Comparison of ENCODE assay signal across 27 mouse cellular contexts in genomic region chr5:87340461-87340860, GRCm38 (mm10). TPM values are rescaled to one million over a fixed set of nuclear protein-coding genes. Genes with fewer than 3 reads are reported as not detected.
A peak's percentile ranks its signal among the peaks of the same experiment; 100 is the strongest.
DNase-seq lines count a peak whose midpoint lies in the region; ATAC-seq lines count a peak whose summit lies in the region.
"Had no signal": no experiment of that assay in that cellular context is flagged by ENCODE, and none has a peak within 500 bp of the region (broad histone marks: within the 10 kb centered on the region; RNA-seq: fewer than 3 reads in every experiment).

No protein-coding gene starts in this region.

- H3K36me3 ChIP-seq in kidney, embryonic 16.5 days (ENCODE audit: insufficient read depth, low read length) = no peaks in the 10 kb centered on the region
- H3K36me3 ChIP-seq: embryonic facial prominence, embryonic 12.5 days; forebrain, embryonic 15.5 days; G1E; heart, embryonic 12.5 days; hindbrain, embryonic 10.5 days had no signal

- 83% methylated on average over 5 of the region's 5 CpGs for WGBS in kidney, embryonic 16.5 days

- H3K9ac ChIP-seq in kidney, embryonic 16.5 days (replicated peaks; ENCODE audit: low read length) = no peak overlapping the region
- H3K9ac ChIP-seq: embryonic facial prominence, embryonic 12.5 days; forebrain, embryonic 15.5 days; heart, embryonic 12.5 days; hindbrain, embryonic 14.5 days had no signal

- no peaks in the 10 kb centered on the region for H3K27me3 ChIP-seq in kidney, embryonic 16.5 days (ENCODE audit: insufficient read depth, low read length)
- H3K27me3 ChIP-seq: embryonic facial prominence, embryonic 12.5 days; forebrain, embryonic 15.5 days; heart, embryonic 12.5 days had no signal

- no peaks in the 10 kb centered on the region for H3K9me3 ChIP-seq in kidney, embryonic 16.5 days (ENCODE audit: low read length)
- H3K9me3 ChIP-seq: embryonic facial prominence, embryonic 12.5 days; forebrain, embryonic 15.5 days; hindbrain, embryonic 10.5 days had no signal

- intact Hi-C loops in gastrocnemius, postnatal 36 days (cut with DNase I) = no loop called here

- H3K27ac ChIP-seq in kidney, embryonic 16.5 days (ENCODE audit: low read length) = no peak overlapping the region
- H3K27ac ChIP-seq: embryonic facial prominence, embryonic 12.5 days; forebrain, embryonic 15.5 days; heart, adult 2 months; hindbrain, embryonic 10.5 days; hindbrain, embryonic 14.5 days had no signal

- peak; percentile 73 for DNase-seq in heart, adult 11 months
- no peak for DNase-seq in heart, adult 8-10 months (ENCODE audit: low spot score)
- peak; percentile 79 to 85 for DNase-seq in kidney, adult 8-10 months
- peak; percentile 71 to 86 for DNase-seq in kidney, postnatal 36 days
- DNase-seq in gastrocnemius, postnatal 36 days = no peak
- no peak for DNase-seq in adrenal gland, postnatal 36 days
- DNase-seq: adrenal gland, adult 8-10 months; B cell, adult 2 months; cerebellum, adult 11-12 months; cerebellum, adult 9-10 months; cerebellum, postnatal 25 days; heart, adult 2 months had no signal

- H3K4me2 ChIP-seq in kidney, embryonic 16.5 days (replicated peaks; ENCODE audit: low read depth, low read length) = no peak overlapping the region
- H3K4me2 ChIP-seq: embryonic facial prominence, embryonic 12.5 days; forebrain, embryonic 15.5 days; heart, embryonic 12.5 days; hindbrain, embryonic 14.5 days had no signal

- ATAC-seq in kidney, embryonic 16.5 days (ENCODE audit: low FRiP score, low TSS enrichment) = no peak
- ATAC-seq: CD4-positive, CD25-positive, alpha-beta regulatory T cell, adult 4 months; forebrain, embryonic 15.5 days had no signal

- H3K4me3 ChIP-seq in kidney, embryonic 16.5 days (ENCODE audit: low read length) = no peak overlapping the region
- H3K4me3 ChIP-seq: embryonic facial prominence, embryonic 12.5 days; forebrain, embryonic 15.5 days; heart, adult 2 months; heart, embryonic 12.5 days; hindbrain, embryonic 10.5 days had no signal

- no peaks in the 10 kb centered on the region for H3K4me1 ChIP-seq in kidney, embryonic 16.5 days (ENCODE audit: insufficient read depth, low read length)
- H3K4me1 ChIP-seq: embryonic facial prominence, embryonic 12.5 days; forebrain, embryonic 15.5 days; heart, embryonic 12.5 days; hindbrain, embryonic 10.5 days had no signal

RNA-seq across cellular contexts. Expression of gene Ugt2a3, which starts 3.5 kb away (rescaled TPM):
- not detected for total RNA-seq in heart, adult 8-10 months (2022)
- 0.12 and 0.15 TPM in 2 replicates for polyA plus RNA-seq in kidney, embryonic 16.5 days (2015; fragmentation: Nextera tagmentation; extraction: Ambion mirVana)
- total RNA-seq in gastrocnemius, postnatal 36 days (2021) = not detected
- total RNA-seq in adrenal gland, postnatal 36 days (2021) = not detected
- total RNA-seq: adrenal gland, adult 8-10 months; gastrocnemius, adult 8-10 months; gastrocnemius, postnatal 4 days; heart, adult 2 months; heart, postnatal 25 days had no signal
- polyA plus RNA-seq: brain, embryonic 14.5 days; CD4-positive, CD25-positive, alpha-beta regulatory T cell, adult 4 months; cortical plate, adult 2 months; embryonic facial prominence, embryonic 12.5 days; forebrain, embryonic 11.5 days; forebrain, embryonic 15.5 days; G1E; heart, adult 2 months; heart, embryonic 12.5 days; heart, embryonic 16.5 days; hindbrain, embryonic 10.5 days; hindbrain, embryonic 14.5 days had no signal

Comparison
In these comparisons a context has a peak if more than half of its experiments do, and no peak if none do; other contexts are left out.
1. DNase-seq: peak in heart, adult 11 months (single experiment), kidney, adult 8-10 months (2 of 2) and kidney, postnatal 36 days (2 of 2); none in heart, adult 8-10 months (single experiment), gastrocnemius, postnatal 36 days (0 of 2) and adrenal gland, postnatal 36 days (0 of 2).